Mouse (Mus musculus): Measurements from ENCODE around the gene Nog.

Nog gene

GRCm38 (mm10) chr11:89265080-89265479 lies 37.1 kb downstream of the Nog start:
- DNase-seq: no peak

DNA sequence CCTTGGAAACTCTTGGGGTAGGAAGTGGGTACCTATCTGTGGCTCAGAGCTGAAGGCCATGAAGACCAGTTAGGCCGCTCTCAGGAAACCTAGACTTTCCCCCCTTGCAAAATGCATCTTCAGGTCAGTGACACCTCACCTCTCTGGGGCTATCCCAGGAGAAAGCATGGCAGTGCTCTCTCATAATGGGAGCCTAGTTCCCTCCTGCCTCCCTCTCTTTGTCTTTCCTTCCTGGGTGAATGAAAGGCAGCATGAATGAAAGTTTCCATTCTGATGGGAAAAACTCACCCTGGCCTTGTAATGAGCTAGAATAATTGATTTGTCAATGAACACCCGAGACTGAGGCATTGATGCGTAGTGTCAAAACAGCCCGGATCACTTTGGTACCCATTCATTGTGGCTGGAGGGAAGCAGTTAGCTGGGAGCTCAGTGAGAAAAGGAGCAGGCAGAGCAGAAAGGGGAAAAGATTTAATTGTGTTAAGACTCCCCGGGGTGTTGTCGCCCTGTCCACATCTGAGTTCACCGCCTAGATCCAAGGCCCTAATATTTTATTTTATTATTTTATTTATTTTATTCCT lies 42.7 kb downstream of the Nog start:
- DNase-seq: no peak

DNA sequence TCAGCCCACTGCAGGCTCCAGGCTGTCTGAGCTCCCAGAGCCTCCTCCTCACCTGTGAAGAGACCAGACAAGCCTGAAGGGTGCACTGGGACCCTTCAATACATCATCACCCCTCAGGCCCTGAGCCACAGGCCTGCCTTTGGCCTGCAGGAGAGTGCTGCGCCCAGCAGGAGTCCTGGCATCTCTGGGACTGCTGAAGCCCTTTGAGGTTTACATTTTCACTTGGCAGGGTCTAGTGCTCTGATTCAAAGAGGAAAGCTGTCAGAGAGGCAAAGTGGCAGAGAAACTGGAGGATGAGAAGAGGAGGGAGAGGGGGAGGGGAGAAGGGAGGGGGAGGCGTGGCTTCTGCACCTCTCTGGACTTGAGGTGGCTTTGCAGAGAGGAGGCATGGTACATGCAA lies 44.2 kb downstream of the Nog start:
- no peak for DNase-seq

GRCm38 (mm10) chr11:89253973-89254372 lies 48.2 kb downstream of the Nog start:
- DNase-seq: no peak
